Mouse (Mus musculus) kidney, adult 2 months (tissue): ENCODE measurements around the gene Arhgdib.

ENCODE experiments used
- CTCF ChIP-seq: fragments of 200-500 bp; conservative IDR thresholded peaks from 2 replicates; pipeline ENCODE4 v1.5.1; 2011; ENCODE audit warnings: low read depth, mild to moderate bottlenecking, control low read depth, low read length, moderate library complexity, mixed read lengths; ENCODE audit not compliant: insufficient read depth, insufficient read length
- POLR2A ChIP-seq: fragments of 200-500 bp; IDR thresholded peaks from one replicate; pipeline ENCODE4 v1.6.1; 2011; ENCODE audit warnings: low read depth, low read length, control low read depth

DNA sequence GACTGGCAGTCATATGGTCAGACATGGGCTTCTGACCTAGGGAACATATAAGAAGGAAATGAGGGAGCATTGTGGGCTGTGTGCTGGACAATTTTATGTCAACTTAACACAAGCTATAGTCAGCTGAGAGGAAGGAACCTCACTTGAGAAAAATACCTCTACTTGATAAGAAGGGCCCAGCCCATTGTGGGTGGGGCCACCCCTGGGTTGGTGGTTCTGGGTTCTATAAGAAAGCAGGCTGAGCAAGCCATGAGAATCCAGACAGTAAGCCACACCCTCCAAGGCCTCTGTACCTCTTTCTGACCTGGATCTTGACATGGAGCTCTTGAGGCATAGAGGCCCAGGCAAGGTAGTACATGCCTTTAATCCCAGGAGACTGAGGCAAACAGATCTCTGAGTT, 1.7 kb upstream of the Arhgdib start:
- TF ChIP-seq CTCF (no peak), POLR2A (no peak)
